Mouse (Mus musculus) midbrain, embryonic 16.5 days (tissue): ENCODE results near the gene Myo5c. TPM values are rescaled to one million over a fixed set of nuclear protein-coding genes. Genes with fewer than 3 reads are reported as not detected.

Source experiments
- ATAC-seq: fragments of 200-750 bp; cut with Nextera tagmentation; 2 replicates; pipeline ENCODE4 v1.8.0; 2017; ENCODE audit warnings: moderate TSS enrichment
- H3K27ac ChIP-seq: fragments of 300-500 bp; sonication (generic); 2 replicates; pipeline ENCODE4 v1.5.1; 2014; ENCODE audit warnings: mild to moderate bottlenecking, low read length, mixed read lengths
- H3K27me3 ChIP-seq: fragments of 300-500 bp; sonication (generic); 2 replicates; pipeline ENCODE4 v1.6.1; 2014; ENCODE audit warnings: low read depth, low read length, mixed read lengths; ENCODE audit not compliant: control insufficient read depth, insufficient read depth
- H3K36me3 ChIP-seq: fragments of 300-500 bp; sonication (generic); 2 replicates; pipeline ENCODE4 v1.6.1; 2014; ENCODE audit warnings: mild to moderate bottlenecking, low read length, moderate library complexity, mixed read lengths; ENCODE audit not compliant: control insufficient read depth, insufficient read depth
- H3K4me1 ChIP-seq: fragments of 300-500 bp; sonication (generic); 2 replicates; pipeline ENCODE4 v1.6.1; 2014; ENCODE audit warnings: mild to moderate bottlenecking, low read length, mixed read lengths; ENCODE audit not compliant: control insufficient read depth, insufficient read depth
- H3K4me2 ChIP-seq: fragments of 300-500 bp; sonication (generic); 2 replicates; pipeline ENCODE4 v1.6.1; 2014; ENCODE audit warnings: mild to moderate bottlenecking, low read length, mixed read lengths
- H3K4me3 ChIP-seq: fragments of 300-500 bp; sonication (generic); 2 replicates; pipeline ENCODE4 v1.5.1; 2014; ENCODE audit warnings: low read depth, mild to moderate bottlenecking, low read length, moderate library complexity, mixed read lengths
- H3K9ac ChIP-seq: fragments of 300-500 bp; sonication (generic); 2 replicates; pipeline ENCODE4 v1.6.1; 2014; ENCODE audit warnings: low read depth, low read length, mixed read lengths
- H3K9me3 ChIP-seq: fragments of 300-500 bp; sonication (generic); replicated peaks from 2 replicates; pipeline ENCODE4 v1.6.1; 2014; ENCODE audit warnings: mild to moderate bottlenecking, low read length, mixed read lengths; ENCODE audit not compliant: control insufficient read depth, poor library complexity, severe bottlenecking
- WGBS: fragments of 180-500 bp; shearing (Covaris S2); extraction: QIAGEN DNeasy Blood & Tissue Kit; methylation state at CpG from one replicate; pipeline ENCODE4 v1.1.7; 2014; 5-methylcytosine and 5-hydroxymethylcytosine counted together
- polyA plus RNA-seq: library from polyadenylated mRNA; unstranded; fragments of >200 nt; fragmentation: Nextera tagmentation; extraction: Ambion mirVana; gene quantifications from 2 replicates; pipeline ENCODE4 v1.2.1, GENCODE M21; 2015

Myo5c gene
- polyA plus RNA-seq, 1 experiment from 2014 or later: 0.53 TPM

- ATAC-seq: no peak
- Histone ChIP-seq H3K4me1 (peaks cover 23% of the 10 kb centered on the region), H3K36me3 (no peaks in the 10 kb centered on the region), H3K4me3 (no peak overlapping the region), H3K4me2 (no peak overlapping the region), H3K9me3 (no peaks in the 10 kb centered on the region), H3K27ac (peak overlapping the region; percentile 83), H3K27me3 (no peaks in the 10 kb centered on the region), H3K9ac (0 out of 2 replicates have a peak overlapping the region, but pooled peaks have one; percentile 28)
- WGBS: 36% methylated on average over 3 of the region's 3 CpGs
Observed at GRCm38 (mm10) chr9:75253766-75254165, 21.9 kb downstream of the Myo5c start.

GRCm38 (mm10) chr9:75254196-75254955 is 22.6 kb downstream of the Myo5c start:
- peak; percentile 96 for ATAC-seq
- peaks cover 23% of the 10 kb centered on the region for H3K4me1 ChIP-seq
- H3K9me3 ChIP-seq: no peaks in the 10 kb centered on the region
- H3K36me3 ChIP-seq: no peaks in the 10 kb centered on the region
- H3K4me2 ChIP-seq: no peak overlapping the region
- WGBS: 34% methylated on average over 12 of the region's 13 CpGs
- 0 out of 2 replicates have a peak overlapping the region, but pooled peaks have one; percentile 28 for H3K9ac ChIP-seq
- H3K27ac ChIP-seq: peak overlapping the region; percentile 83
- H3K27me3 ChIP-seq: no peaks in the 10 kb centered on the region
- H3K4me3 ChIP-seq: no peak overlapping the region

GRCm38 (mm10) chr9:75255820-75256545 is 24.2 kb downstream of the Myo5c start:
- Histone ChIP-seq H3K27ac (0 out of 2 replicates have a peak overlapping the region, but pooled peaks have one; percentile 4), H3K27me3 (no peaks in the 10 kb centered on the region), H3K4me1 (peaks cover 26% of the 10 kb centered on the region), H3K4me2 (no peak overlapping the region), H3K4me3 (no peak overlapping the region), H3K36me3 (no peaks in the 10 kb centered on the region), H3K9ac (no peak overlapping the region), H3K9me3 (no peaks in the 10 kb centered on the region)
- no peak for ATAC-seq
- WGBS: 89% methylated on average over 14 of the region's 14 CpGs

- no peaks in the 10 kb centered on the region for H3K9me3 ChIP-seq
- ATAC-seq: no peak
Observed at GRCm38 (mm10) chr9:75258792-75259191, 27.0 kb downstream of the Myo5c start.

GRCm38 (mm10) chr9:75259656-75260055 is 27.8 kb downstream of the Myo5c start:
- H3K36me3 ChIP-seq: no peaks in the 10 kb centered on the region
- H3K4me3 ChIP-seq: no peak overlapping the region
- no peaks in the 10 kb centered on the region for H3K27me3 ChIP-seq
- H3K4me2 ChIP-seq: no peak overlapping the region
- H3K9me3 ChIP-seq: no peaks in the 10 kb centered on the region
- ATAC-seq: no peak
- H3K27ac ChIP-seq: no peak overlapping the region
- H3K9ac ChIP-seq: no peak overlapping the region
- WGBS: 92% methylated on average over 4 of the region's 4 CpGs
- H3K4me1 ChIP-seq: peaks cover 25% of the 10 kb centered on the region

More at GRCm38 (mm10) chr9:75258792-75259191, 27.0 kb downstream of the Myo5c start:
- H3K27me3 ChIP-seq: no peaks in the 10 kb centered on the region
- no peak overlapping the region for H3K9ac ChIP-seq
- no peak overlapping the region for H3K4me2 ChIP-seq
- H3K4me1 ChIP-seq: peaks cover 34% of the 10 kb centered on the region
- H3K36me3 ChIP-seq: no peaks in the 10 kb centered on the region
- H3K4me3 ChIP-seq: no peak overlapping the region
- no peak overlapping the region for H3K27ac ChIP-seq
- 59% methylated on average over 4 of the region's 4 CpGs for WGBS

GRCm38 (mm10) chr9:75261332-75261872 is 29.6 kb downstream of the Myo5c start:
- Histone ChIP-seq H3K9ac (no peak overlapping the region; the same call in none of the 2 replicates), H3K27ac (peak overlapping the region; percentile 63), H3K4me1 (peaks cover 15% of the 10 kb centered on the region), H3K4me3 (no peak overlapping the region), H3K9me3 (no peaks in the 10 kb centered on the region), H3K36me3 (no peaks in the 10 kb centered on the region), H3K4me2 (no peak overlapping the region), H3K27me3 (no peaks in the 10 kb centered on the region)
- 3% methylated on average over 8 of the region's 8 CpGs for WGBS
- peak; percentile 82 for ATAC-seq

- peaks cover 15% of the 10 kb centered on the region for H3K4me1 ChIP-seq
- no peak overlapping the region for H3K4me3 ChIP-seq
- no peaks in the 10 kb centered on the region for H3K9me3 ChIP-seq
- peak overlapping the region; percentile 63; the same call in 1 of the 2 replicates for H3K27ac ChIP-seq
- no peaks in the 10 kb centered on the region for H3K27me3 ChIP-seq
- 51% methylated on average over 8 of the region's 8 CpGs for WGBS
- no peaks in the 10 kb centered on the region for H3K36me3 ChIP-seq
- no peak overlapping the region for H3K4me2 ChIP-seq
- no peak for ATAC-seq
- no peak overlapping the region for H3K9ac ChIP-seq
Observed at GRCm38 (mm10) chr9:75262235-75262826, 30.5 kb downstream of the Myo5c start.

GRCm38 (mm10) chr9:75264008-75264718 is 32.3 kb downstream of the Myo5c start:
- no peak for ATAC-seq
- WGBS: 61% methylated on average over 3 of the region's 3 CpGs
- Histone ChIP-seq H3K9ac (no peak overlapping the region), H3K4me2 (no peak overlapping the region), H3K36me3 (no peaks in the 10 kb centered on the region), H3K4me1 (peaks cover 15% of the 10 kb centered on the region), H3K9me3 (no peaks in the 10 kb centered on the region), H3K27ac (no peak overlapping the region), H3K4me3 (no peak overlapping the region), H3K27me3 (no peaks in the 10 kb centered on the region)
